Mouse (Mus musculus) layer of hippocampus, postnatal 14 days (tissue): ENCODE measurements around the gene Olfr718-ps1. TPM values are rescaled to one million over a fixed set of nuclear protein-coding genes. Genes with fewer than 3 reads are reported as not detected.
"Not testable (repeated sequence)": the region's sequence is repeated elsewhere in the genome, so short reads cannot be mapped to it uniquely, and the experiment has no call there.

Source experiments
- DNase-seq, 2 experiments: peaks; one replicate each; pipeline ENCODE4 v3.0.0; 2021 to 2022; ENCODE audit warnings: low spot score in 2 of 2, mixed read lengths in 1 of 2
- long read RNA-seq, 2 experiments: library from polyadenylated mRNA; stranded (forward); transcript quantifications; one replicate each; pipeline ENCODE4 v2.0.0; 2021
- total RNA-seq, 2 experiments: library from RNA; stranded (reverse); gene quantifications; 2 replicates each; pipeline ENCODE4 v1.2.3; 2021

The Olfr718-ps1 gene
- total RNA-seq = under 1 TPM; 0.10 to 0.12 TPM
- long read RNA-seq, experiment 1 = 0 reads
- long read RNA-seq, experiment 2 = 0 reads

DNA sequence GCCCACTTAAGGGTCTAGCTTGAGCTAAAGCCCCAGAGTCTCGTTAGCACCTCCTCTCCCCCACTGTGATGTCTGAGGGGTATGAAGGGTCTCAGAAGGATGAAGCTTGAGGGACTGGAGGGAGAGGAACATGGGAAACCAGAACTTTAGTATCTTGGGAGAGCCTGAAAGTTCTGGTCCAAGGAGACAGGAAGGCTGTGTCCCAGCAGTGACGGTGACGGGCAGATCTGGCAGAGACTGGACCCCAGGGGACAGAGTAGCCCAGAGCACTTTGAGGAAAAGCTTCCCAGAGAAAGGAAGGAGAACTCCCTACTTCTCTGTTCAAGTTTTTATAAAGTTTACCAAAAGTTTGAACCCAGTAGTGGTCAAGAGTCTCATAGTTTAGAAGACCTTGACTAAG, at the start of gene Olfr718-ps1:
Olfr718-ps1 (minus strand) TSS at position 101 of the 400 bp plus-strand sequence.
- DNase-seq = no peak

DNA sequence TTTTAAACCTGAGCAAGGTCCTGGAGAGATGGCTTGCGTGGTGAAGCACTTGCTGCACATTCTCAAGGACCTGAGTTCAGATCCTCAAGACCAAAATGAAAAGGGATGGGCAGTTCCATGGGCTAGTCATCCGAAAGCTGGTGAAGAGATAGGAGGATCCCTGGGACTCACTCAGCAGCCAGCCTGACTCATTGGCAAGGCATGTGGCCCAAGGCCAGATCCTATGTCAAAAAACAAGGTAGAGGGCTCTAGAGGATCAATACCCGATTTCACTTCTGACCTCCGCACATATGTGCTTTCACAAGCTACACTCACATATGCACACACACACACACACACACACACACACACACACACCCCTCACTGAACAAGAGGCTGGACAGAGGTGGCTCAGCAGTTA, 49.1 kb upstream of the Olfr718-ps1 start:
- DNase-seq = no peak

DNA sequence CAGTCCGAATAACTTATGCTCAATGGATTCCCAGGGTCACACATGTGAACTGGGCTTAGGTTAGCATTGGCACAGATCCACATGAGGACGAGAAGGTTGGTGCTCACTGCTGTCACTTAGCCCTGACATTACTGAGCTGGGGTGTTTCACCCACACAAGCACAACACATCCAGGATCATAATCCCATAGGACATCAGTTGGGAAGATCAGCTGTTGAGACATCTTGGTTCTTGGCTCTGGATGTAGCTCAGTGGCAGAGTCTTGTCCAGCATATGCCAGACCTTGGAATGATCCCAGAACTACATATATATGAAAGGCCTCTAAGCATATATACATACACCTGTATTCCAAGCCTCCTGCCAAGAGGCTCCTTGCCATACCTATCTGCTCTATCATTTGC, 47.8 kb upstream of the Olfr718-ps1 start:
- DNase-seq = no peak

DNA sequence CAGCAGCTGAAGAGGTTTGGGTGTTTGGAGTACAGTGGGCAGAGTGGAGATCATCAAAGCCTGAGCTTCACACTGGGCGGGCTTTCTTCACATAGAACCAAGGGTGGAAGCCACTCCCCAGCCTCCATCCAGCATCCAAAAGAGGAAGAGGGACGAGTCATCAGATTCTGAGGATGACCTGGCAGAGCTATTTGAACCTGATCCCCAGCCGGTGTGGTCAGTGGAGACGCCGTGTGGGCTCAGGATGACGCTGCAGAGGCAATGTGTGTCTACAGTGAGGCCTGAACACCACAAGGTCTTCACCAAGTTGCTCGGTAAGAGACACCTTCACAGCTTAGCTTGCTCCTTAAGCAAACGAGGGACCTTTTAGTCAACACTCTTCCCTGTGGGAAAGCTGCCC, 47.4 kb upstream of the Olfr718-ps1 start:
- not testable (repeated sequence) for DNase-seq

DNA sequence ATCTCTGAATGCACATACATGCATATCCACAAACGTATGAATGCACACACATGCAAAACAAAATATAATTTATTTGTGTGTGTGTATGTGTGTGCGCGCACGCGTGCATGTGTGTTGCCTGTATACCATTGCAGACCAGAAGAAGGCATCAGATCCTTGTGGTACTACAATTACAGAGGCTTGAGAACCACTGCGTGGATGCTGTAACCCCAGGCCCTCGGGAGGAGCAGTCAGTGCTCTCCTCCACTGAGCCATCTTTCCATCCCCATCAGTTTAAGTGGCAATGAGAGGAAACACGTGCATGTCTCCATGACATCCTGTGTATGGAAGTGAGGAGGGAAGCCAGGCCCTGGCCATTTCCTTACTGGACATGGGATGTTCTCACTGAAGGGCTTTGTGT, 45.4 kb upstream of the Olfr718-ps1 start:
- DNase-seq = no peak

DNA sequence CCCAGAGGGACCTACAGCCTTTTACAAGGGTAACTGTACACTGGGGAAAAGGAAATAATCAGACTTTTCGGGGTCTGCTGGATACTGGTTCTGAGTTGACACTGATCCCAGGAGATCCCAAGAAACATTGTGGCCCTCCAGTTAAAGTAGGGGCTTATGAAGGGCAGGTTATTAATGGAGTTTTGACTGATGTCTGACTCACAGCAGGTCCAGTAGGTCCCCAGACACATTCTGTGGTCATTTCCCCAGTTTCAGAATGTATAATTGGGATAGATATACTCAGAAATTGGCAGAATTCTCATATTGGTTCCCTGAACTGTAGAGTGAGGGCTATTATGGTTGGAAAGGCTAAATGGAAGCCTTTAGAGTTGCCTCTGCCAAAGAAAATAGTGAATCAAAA, 40.6 kb upstream of the Olfr718-ps1 start:
- DNase-seq = not testable (repeated sequence)

DNA sequence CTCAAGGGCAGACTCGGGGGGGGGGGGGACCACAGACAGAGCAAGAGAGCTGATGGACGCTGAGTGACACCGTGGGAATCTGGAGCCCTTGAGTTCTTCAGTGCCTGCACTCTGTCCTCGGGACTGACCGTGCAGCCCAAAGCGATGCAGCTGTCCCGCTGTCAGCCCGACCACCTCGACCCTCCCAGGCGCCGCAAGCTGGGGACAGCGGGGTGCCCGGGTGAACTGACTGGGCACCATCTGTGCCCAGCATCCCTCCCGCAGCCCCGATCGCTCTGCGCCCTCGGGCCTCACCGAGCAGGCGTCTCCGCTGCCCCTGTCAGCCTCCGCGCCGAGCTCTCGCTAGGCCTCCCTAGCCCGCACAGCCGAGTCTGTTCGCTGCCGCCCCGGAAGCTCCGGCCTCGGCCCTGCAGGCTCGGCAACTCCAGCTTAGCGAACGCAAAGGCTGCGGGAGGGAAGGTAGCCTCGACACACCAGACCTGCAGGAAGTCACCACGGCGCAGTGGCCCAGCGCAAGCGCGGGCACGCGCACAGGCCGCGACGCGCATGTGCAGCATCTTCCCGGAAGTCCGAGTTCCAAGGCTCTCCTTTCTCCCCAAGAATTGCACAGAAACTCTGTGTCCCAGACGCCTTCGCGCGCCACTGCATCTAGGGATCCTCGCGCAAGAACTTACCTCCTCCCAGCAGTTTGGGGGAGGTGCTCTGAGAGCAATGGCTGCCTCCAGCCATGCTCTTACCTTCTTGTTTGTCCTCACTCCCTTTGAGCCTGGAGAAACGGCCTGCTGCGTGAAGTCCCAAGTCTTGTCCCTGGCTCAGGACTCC, 33.1 kb upstream of the Olfr718-ps1 start, which contains the start of the genes Rbak and Spdye4b:
Rbak (minus strand) TSS at position 521 of the 822 bp plus-strand sequence.
Spdye4b (plus strand) TSS at position 763 of the 822 bp plus-strand sequence.
- peak; percentile 90 to 96 for DNase-seq

DNA sequence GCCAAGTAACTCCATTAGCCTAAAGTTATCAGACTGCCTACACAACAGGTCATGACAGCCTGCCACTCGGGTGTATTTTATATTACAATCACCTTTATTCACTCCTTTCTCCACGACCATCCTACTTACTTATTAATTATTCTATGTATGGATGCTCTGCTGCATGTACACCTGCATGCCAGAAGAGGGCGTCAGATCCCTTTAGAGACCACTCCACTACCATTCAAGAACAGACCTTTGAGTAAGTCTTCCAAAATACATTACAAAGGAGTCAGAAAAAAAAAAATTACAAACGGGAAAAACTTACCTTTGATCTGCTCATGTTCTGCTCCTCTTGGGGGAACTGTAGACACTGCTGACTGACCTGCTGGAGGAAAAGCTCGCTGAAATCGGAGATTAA, 31.8 kb upstream of the Olfr718-ps1 start:
- DNase-seq = peak in 1 of 2 experiments; percentile 14

DNA sequence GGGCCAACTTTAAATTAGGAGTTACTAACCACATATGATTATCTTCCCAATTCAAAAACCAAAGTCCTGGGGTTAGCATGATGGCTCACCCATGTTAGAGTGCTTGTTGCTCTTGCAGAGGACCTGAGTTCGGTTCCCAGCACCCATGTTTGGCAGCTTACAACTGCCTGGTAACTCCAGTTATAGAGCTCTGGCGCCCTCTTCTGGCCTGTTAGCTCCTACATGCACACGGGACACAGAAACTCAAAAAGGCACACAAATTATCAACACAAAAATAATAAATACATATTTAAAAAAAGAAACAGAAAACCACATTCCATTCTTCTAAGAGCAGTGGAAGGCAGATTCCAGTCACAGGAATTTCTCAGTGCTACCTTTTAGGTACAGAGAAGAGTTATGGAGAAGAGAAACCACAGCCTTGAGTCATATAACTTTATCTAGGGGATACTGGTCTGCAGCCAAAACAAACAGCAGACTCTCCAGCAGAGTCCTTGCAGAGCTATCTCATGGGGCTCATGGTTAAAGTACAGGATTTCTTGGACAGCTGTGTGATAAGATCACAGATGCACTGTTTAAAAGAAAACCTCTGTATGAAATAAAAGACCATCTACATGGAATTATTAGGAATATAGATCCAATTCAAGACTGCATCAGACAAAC, 30.3 kb upstream of the Olfr718-ps1 start:
- DNase-seq = no peak

DNA sequence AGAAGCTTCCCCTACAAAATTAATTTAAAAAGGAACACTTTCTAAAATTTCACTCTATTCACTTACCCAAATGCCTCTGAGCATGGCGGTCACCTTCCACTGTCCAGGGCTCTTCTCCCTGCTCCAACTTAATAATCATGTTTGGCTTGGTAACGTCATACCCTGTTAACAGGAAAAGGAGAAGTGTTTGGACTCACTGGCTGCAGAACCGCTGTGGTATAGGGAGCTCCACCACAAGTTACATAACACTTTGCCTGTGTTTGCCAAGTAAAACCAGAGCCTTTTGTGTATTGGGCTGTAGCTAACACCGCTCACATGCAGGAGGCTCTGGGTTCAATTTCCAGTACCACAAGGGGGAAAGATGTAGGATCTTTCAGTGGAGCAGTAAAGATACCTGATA, 28.6 kb upstream of the Olfr718-ps1 start:
- no peak for DNase-seq

DNA sequence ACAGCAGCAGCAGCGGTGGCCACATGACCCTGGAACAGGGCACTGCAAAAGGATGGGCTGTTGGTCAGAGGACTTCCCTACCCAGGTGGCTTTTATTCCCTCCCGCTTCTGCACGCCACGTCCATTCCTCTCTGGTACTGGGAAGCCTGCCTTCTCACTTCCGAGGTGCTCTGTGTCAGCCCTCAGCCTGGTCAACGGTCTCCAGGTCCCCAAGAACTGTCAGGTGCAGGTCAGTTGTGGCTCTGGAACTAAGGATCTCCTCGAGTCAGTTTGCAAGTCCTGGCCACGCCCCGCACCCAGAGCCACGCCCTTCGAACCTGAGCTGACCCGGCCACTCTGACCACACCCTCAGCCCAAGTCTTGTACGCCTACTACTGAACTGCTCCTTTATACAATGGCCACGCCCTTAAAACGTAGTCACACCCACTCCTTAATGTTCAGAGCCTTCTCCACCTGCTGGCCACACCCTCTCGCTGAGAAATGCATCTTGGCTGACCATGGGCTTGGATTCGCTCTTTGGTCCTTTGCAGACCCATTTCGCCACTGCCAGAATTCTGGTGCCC, 18.2 kb upstream of the Olfr718-ps1 start:
- no peak for DNase-seq

DNA sequence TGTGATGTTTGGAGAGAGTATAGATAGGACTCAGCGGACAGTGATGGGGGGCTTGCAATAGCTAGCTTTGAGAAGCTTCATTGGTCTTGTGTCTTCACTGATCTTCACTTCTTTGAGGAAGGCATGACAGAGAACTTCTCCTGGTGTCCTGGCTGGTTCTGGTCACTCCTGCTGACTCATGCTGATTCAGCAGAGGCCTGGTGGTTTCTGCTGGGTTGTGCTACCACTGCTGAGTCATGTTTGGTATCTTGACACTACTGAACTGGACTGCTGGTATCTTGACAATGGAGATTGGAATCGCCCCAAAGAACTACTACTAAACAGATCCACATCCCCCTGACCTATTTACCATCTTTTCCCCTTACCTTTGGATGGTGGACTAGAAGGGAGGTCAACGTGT, 8.2 kb upstream of the Olfr718-ps1 start:
- DNase-seq = no peak

DNA sequence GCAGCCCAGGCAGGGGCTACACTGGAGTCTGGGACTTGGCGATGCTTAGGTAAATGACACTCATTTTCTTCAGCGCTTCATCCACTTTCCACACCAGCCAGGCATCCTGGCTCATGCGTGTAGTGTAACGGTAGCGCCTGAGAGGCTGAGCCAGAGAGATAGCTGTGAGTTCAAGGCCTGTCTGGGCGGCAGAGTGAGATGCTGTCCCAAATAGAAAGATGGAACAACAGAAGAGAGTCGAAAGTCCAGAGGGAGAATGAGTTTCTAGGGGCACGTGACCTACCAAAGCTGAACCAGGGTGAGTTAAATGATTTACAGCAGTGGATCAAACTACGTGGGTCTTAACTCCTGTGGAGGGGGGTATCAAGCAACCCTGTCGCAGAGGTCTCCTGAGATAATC, 6.4 kb upstream of the Olfr718-ps1 start:
- DNase-seq = no peak

DNA sequence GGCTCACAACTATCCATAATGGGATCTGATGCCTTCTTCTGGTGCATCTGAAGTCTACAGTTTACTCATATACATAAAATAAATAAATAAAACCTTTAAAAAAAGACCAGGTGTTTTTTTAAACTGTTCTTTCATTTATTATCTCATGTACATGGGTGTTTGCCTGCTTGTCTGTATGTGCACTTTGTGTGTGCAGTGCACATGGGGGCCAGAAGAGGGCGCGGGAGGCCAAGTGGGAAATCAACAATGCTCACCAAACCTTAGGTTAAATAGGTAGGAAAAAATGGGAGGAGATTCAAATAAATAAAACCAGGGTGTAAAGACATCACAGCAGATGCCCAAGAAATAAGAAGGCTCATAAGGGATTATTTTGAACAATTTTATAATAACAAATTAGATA, 2.7 kb upstream of the Olfr718-ps1 start:
- no peak for DNase-seq

DNA sequence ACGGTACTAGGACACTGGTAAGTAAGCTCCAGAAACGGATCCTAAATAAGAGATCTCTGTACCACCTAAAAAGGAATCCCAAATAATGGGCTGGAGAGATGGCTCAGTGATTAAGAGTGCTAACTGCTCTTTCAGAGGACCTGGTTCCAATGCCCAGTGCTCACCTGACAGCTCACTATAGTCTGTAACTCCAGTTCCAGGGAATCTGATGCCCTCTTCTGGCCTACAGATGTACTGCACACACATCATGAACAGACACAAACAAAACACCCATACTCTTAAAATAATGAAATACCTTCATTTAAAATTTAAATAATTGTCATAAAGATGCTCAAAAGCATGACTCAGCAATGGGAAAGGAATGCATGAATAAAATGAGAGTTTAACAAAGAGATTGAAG, 2.2 kb upstream of the Olfr718-ps1 start:
- no peak for DNase-seq

DNA sequence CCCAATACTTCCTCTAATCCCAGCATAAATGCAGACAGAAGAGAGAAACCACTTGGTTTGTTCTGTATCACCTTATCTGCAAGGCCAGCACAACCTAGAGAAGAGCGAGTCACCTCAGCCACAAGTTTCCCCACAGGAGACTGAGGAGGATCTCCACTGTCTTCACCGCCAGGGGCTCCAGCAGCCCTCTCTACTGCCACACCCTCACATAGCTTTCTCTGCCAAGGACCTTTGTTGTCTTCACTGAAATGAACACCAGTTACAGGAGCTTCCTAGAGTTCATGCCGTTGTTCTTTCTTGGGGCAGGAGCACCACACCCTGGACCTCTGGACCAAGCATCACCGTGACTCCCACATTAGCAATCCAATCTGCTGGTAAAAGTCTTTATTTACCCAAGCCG, 1.3 kb upstream of the Olfr718-ps1 start:
- DNase-seq = no peak

DNA sequence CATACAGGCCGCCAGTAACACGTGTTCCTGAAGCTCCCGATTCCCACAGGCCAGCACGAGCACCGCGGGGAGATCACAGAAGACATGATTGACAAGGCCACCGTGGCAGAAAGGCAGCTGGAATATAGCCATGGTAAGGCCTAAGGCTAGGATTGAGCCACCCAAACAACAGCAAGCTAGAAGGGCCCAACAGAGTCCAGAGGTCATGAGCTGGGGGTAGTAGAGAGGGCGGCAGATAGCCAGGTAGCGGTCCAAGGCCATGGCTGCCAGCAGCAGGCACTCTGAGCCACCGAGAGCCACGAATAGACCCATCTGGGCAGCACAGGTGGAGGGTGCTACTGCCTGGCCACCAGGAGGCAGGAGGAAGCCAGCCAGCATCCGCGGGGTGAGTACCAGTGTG, 9.8 kb downstream of the Olfr718-ps1 start:
- DNase-seq = no peak

DNA sequence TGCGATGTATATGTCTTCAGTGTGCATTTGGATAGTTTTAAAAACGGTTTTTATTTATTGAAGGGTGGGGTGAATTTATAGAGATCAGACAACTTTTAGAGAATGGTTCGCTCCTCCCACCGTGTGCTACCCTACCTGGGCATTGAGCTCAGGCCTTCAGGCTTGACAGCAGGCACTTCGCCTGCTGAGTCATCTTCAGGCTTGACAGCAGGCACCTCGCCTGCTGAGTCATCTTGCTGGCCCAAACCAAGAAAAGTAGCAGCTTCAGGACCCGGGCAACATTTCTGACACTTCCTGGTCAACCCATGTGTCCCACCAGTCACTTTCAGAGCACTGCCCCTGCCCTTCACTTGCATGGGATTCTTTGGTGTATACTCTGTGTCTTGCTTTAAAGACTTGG, 12.3 kb downstream of the Olfr718-ps1 start:
- DNase-seq = no peak

DNA sequence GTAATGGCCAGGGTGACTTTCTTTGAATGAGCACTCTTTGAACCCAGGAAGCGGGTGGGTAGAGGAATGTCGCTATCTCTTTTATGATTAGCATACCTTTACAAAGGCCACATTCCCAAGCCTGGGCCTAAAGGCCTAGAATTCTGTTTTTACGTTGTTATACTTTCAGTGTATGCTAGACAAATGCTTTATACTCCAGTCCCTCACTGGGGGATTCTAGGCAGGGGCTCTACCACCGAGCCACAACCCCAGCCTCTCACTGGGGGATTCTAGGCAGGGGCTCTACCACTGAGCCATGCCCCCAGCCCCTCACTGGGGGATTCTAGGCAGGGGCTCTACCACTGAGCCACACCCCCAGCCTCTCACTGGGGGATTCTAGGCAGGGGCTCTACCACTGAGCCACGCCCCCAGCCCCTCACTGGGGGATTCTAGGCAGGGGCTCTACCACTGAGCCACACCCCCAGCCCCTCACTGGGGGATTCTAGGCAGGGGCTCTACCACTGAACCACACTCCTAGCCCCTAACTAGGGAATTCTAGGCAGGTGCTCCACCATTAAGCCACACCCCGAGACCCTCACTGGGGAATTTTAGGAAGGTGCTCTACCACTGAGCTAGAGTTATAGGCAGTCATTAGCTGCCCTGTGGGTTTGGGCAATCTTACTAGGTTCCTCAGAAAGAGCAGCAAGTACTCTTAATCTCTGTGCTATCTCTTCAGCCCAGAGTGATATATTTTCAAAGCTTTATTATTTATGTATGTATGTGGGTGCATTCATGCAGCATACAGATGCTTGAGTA, 13.0 kb downstream of the Olfr718-ps1 start:
- DNase-seq = not testable (repeated sequence)

DNA sequence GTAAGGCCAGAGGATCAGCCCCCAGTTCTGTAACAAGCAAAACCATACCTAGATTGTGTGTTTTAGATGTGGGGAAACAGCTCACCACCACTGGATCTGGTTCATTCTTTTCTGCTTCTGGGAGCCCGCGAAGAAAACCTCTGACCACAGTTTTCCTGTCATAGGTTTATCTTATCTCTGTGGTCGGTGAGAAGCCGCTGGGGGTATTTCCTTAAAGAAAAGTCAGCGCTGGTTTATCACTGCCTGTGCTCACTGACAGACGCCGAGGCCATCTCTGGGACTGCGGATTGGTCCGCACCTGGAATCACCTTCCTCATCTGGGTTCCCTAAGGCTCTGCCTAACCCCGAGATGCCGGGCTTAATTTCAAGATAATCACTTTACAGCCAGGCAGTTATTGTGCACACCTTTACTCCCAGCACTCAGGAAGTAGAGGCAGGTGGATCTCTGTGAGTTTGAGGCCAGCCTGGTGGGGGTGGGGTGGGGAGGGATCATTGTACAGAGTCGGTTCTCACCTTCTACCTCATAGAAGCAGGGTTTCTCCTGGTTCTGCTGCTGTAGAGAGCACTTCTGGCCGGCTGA, 14.4 kb downstream of the Olfr718-ps1 start:
- no peak for DNase-seq

DNA sequence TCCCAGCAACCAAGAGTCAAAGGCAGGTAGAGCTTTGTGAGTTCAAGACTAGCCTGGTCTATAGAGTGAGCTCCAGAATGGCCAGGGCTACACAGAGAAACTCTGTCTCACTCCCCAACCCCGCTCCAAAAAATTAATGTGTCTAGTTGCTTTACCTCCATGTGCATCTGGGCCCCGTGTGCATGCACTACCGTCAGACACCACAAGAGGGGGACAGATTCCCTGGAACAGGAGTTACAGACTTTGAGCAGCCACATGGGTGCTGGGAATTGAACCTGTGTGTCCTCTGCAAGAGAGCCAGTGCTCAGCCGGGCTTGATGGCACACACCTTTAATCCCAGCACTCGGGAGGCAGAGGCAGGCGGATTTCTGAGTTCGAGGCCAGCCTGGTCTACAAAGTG, 17.0 kb downstream of the Olfr718-ps1 start:
- DNase-seq = no peak
